11 mouse cellular contexts compared by ENCODE assay signal in the genomic region with DNA sequence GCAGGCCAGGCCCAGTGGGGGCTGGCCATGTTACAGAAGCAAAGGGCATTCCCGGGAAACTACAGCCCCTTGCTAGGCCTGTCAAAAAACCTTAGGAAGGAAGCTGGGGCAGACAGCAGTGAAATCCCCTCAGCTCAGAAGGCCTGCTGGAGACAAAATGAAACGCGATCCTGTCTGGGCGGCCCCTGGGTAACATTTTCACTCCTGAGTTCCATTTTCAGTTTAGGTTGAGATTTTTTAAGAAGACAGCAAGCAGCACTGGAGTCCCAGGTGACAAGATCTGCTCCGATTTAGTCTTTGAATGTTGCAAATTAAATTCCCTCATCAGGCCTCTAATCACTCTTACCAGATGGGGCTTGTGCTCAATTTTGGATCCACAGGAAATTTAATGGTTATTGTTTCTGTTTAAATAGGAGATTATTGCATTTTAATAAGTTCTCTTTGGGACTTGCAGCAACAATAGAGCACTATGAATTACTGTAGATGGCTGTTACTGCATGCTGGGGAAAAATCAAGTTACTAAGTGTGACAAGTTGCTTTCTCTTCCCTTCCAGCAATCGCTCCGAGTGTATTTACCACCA.
DNase-seq lines count a peak whose midpoint lies in the region; ATAC-seq lines count a peak whose summit lies in the region.
"Had no signal": no experiment of that assay in that cellular context is flagged by ENCODE, and none has a peak within 500 bp of the region (broad histone marks: within the 10 kb centered on the region; RNA-seq: fewer than 3 reads in every experiment).

No protein-coding gene starts in this region.

- no peak for DNase-seq in intestine, embryonic 14.5 days (ENCODE audit: low spot score)
- DNase-seq in limb, embryonic 11.5 days (ENCODE audit: low spot score), result peak; percentile 58
- DNase-seq in right cerebral cortex, postnatal 4 days, result no peak
- no peak for DNase-seq in right cerebral cortex, adult 2 months (ENCODE audit: low spot score in 2 of 2)
- DNase-seq in frontal cortex, postnatal 25 days (ENCODE audit: low spot score in 2 of 2), result no peak
- DNase-seq: adrenal gland, postnatal 10 days; cerebellum, adult 9-11 months; lung, postnatal 36 days had no signal

- no peak overlapping the region for H3K4me2 ChIP-seq in intestine, embryonic 14.5 days (ENCODE audit: low read length)
- no peak overlapping the region for H3K4me2 ChIP-seq in intestine, embryonic 16.5 days (ENCODE audit: low read depth, low read length)
- H3K4me2 ChIP-seq in forebrain, embryonic 13.5 days, result no peak overlapping the region
- no peak overlapping the region for H3K4me2 ChIP-seq in limb, embryonic 11.5 days (ENCODE audit: low read depth, severe bottlenecking)
- H3K4me2 ChIP-seq in neural tube, embryonic 13.5 days, result no peak overlapping the region

- H3K36me3 ChIP-seq in intestine, embryonic 14.5 days (ENCODE audit: control insufficient read depth, insufficient read depth, low read length), result no peaks in the 10 kb centered on the region
- no peaks in the 10 kb centered on the region for H3K36me3 ChIP-seq in intestine, embryonic 16.5 days (ENCODE audit: control insufficient read depth, insufficient read depth, low read length)
- no peaks in the 10 kb centered on the region for H3K36me3 ChIP-seq in forebrain, embryonic 13.5 days (ENCODE audit: poor library complexity, severe bottlenecking)
- H3K36me3 ChIP-seq in limb, embryonic 11.5 days (ENCODE audit: control insufficient read depth, insufficient read depth, low read length), result no peaks in the 10 kb centered on the region
- no peaks in the 10 kb centered on the region for H3K36me3 ChIP-seq in neural tube, embryonic 13.5 days

- H3K9ac ChIP-seq in intestine, embryonic 14.5 days (ENCODE audit: low read length), result no peak overlapping the region
- no peak overlapping the region for H3K9ac ChIP-seq in intestine, embryonic 16.5 days (ENCODE audit: low read depth, low read length)
- H3K9ac ChIP-seq in forebrain, embryonic 13.5 days, result no peak overlapping the region
- H3K9ac ChIP-seq in limb, embryonic 11.5 days (ENCODE audit: low read length), result no peak overlapping the region
- H3K9ac ChIP-seq in neural tube, embryonic 13.5 days, result no peak overlapping the region

- H3K27me3 ChIP-seq in intestine, embryonic 14.5 days (replicated peaks; ENCODE audit: control insufficient read depth, insufficient read depth, low read length), result no peaks in the 10 kb centered on the region
- no peaks in the 10 kb centered on the region for H3K27me3 ChIP-seq in intestine, embryonic 16.5 days (replicated peaks; ENCODE audit: control insufficient read depth, insufficient read depth, low read length)
- no peaks in the 10 kb centered on the region for H3K27me3 ChIP-seq in forebrain, embryonic 13.5 days
- H3K27me3 ChIP-seq in limb, embryonic 11.5 days (ENCODE audit: control insufficient read depth, insufficient read depth, low read length), result no peaks in the 10 kb centered on the region
- H3K27me3 ChIP-seq in neural tube, embryonic 13.5 days, result peaks cover 8% of the 10 kb centered on the region; the same call in 1 of the 2 replicates

- H3K4me3 ChIP-seq in intestine, embryonic 14.5 days (ENCODE audit: low read depth, low read length), result no peak overlapping the region
- no peak overlapping the region for H3K4me3 ChIP-seq in intestine, embryonic 16.5 days (ENCODE audit: low read length)
- H3K4me3 ChIP-seq in forebrain, embryonic 13.5 days, result no peak overlapping the region
- no peak overlapping the region for H3K4me3 ChIP-seq in limb, embryonic 11.5 days (ENCODE audit: low read depth, low read length)
- no peak overlapping the region for H3K4me3 ChIP-seq in neural tube, embryonic 13.5 days

- no peak for ATAC-seq in intestine, embryonic 14.5 days (replicated peaks; ENCODE audit: low FRiP score, low TSS enrichment, low read depth)
- ATAC-seq in intestine, embryonic 16.5 days, result no peak
- no peak for ATAC-seq in forebrain, embryonic 13.5 days
- ATAC-seq in limb, embryonic 11.5 days (ENCODE audit: insufficient number of reproducible peaks, low FRiP score, low TSS enrichment, low read depth), result no peak
- ATAC-seq in neural tube, embryonic 13.5 days (ENCODE audit: low read depth), result peak; percentile 92

- H3K9me3 ChIP-seq in intestine, embryonic 14.5 days (ENCODE audit: control insufficient read depth, low read length), result no peaks in the 10 kb centered on the region
- no peaks in the 10 kb centered on the region for H3K9me3 ChIP-seq in intestine, embryonic 16.5 days (ENCODE audit: control insufficient read depth, low read length)
- no peaks in the 10 kb centered on the region for H3K9me3 ChIP-seq in forebrain, embryonic 13.5 days (replicated peaks)
- H3K9me3 ChIP-seq in limb, embryonic 11.5 days (ENCODE audit: control insufficient read depth, low read length), result no peaks in the 10 kb centered on the region
- no peaks in the 10 kb centered on the region for H3K9me3 ChIP-seq in neural tube, embryonic 13.5 days

- 49% methylated on average over 7 of the region's 7 CpGs for WGBS in intestine, embryonic 14.5 days
- 57% methylated on average over 7 of the region's 7 CpGs for WGBS in intestine, embryonic 16.5 days
- WGBS in forebrain, embryonic 13.5 days, result 23% methylated on average over 7 of the region's 7 CpGs
- 18% methylated on average over 7 of the region's 7 CpGs for WGBS in limb, embryonic 11.5 days
- WGBS in neural tube, embryonic 13.5 days, result 12% methylated on average over 7 of the region's 7 CpGs

- peaks cover 5% of the 10 kb centered on the region; the same call in 1 of the 2 replicates for H3K4me1 ChIP-seq in intestine, embryonic 14.5 days (replicated peaks; ENCODE audit: control insufficient read depth, insufficient read depth, low read length)
- H3K4me1 ChIP-seq in intestine, embryonic 16.5 days (ENCODE audit: control insufficient read depth, insufficient read depth, low read length), result 0 out of 2 replicates have a peak, but pooled peaks cover 4% of the 10 kb centered on the region
- peaks cover 34% of the 10 kb centered on the region for H3K4me1 ChIP-seq in forebrain, embryonic 13.5 days
- H3K4me1 ChIP-seq in limb, embryonic 11.5 days (ENCODE audit: control insufficient read depth, insufficient read depth, low read length), result peaks cover 34% of the 10 kb centered on the region
- peaks cover 51% of the 10 kb centered on the region for H3K4me1 ChIP-seq in neural tube, embryonic 13.5 days (replicated peaks)

- H3K27ac ChIP-seq in intestine, embryonic 14.5 days (ENCODE audit: low read depth), result 0 out of 2 replicates have a peak overlapping the region, but pooled peaks have one; percentile 29
- H3K27ac ChIP-seq in intestine, embryonic 16.5 days (ENCODE audit: low read length), result no peak overlapping the region
- H3K27ac ChIP-seq in forebrain, embryonic 13.5 days, result peak overlapping the region; percentile 41
- peak overlapping the region; percentile 63 for H3K27ac ChIP-seq in limb, embryonic 11.5 days (replicated peaks; ENCODE audit: low read depth, low read length)
- H3K27ac ChIP-seq in neural tube, embryonic 13.5 days (replicated peaks), result peak overlapping the region; percentile 77
